Comparison of ENCODE assay signal across 13 mouse cellular contexts in the genomic region with DNA sequence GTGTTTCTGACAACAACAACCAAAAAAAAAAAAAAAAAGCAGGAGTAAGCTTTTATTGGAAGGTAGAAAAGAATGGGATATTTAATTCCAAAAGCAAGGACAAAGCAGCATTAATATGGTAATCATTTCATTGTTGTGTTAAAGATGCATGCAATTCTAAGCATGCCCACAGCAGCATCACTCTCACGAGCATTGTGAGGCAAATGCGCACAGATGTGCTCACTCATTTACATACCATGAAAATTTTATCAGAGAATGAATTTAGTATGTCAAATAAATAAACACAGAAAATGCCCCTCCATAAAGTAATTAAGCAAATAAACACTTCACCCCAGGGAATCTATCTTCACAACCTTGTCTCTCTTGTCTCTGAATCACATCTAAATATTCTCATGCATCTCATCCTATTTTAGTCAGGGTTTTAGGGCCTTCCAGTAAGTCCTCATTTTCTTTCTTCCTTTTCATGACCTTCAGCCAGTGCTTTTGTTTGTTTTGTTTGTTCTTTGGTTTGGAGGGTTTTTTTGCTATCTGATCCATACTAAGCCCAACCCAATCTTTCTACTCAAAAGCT.
DNase-seq lines count a peak whose midpoint lies in the region; ATAC-seq and TF ChIP-seq lines count a peak whose summit lies in the region.
"Had no signal": no experiment of that assay in that cellular context is flagged by ENCODE, and none has a peak within 500 bp of the region (broad histone marks: within the 10 kb centered on the region; RNA-seq: fewer than 3 reads in every experiment).

No protein-coding gene starts in this region.

- no peak for TF ChIP-seq POLR2A in brain, embryonic 14.5 days (IDR thresholded peaks at IDR 0.05; ENCODE audit: borderline replicate concordance, extremely low read depth, insufficient read depth, insufficient read length, poor library complexity, severe bottlenecking)

- no peaks in the 10 kb centered on the region for H3K27me3 ChIP-seq in forebrain, embryonic 13.5 days
- H3K27me3 ChIP-seq in forebrain, embryonic 10.5 days (ENCODE audit: poor library complexity, severe bottlenecking): no peaks in the 10 kb centered on the region
- no peaks in the 10 kb centered on the region for H3K27me3 ChIP-seq in hindbrain, embryonic 16.5 days (replicated peaks; ENCODE audit: control insufficient read depth, insufficient read depth, low read length)
- H3K27me3 ChIP-seq in neural tube, embryonic 12.5 days (replicated peaks): no peaks in the 10 kb centered on the region
- H3K27me3 ChIP-seq: heart, embryonic 15.5 days had no signal

- no peak overlapping the region for H3K4me2 ChIP-seq in forebrain, embryonic 13.5 days
- no peak overlapping the region for H3K4me2 ChIP-seq in hindbrain, embryonic 16.5 days (ENCODE audit: low read length)
- no peak overlapping the region for H3K4me2 ChIP-seq in neural tube, embryonic 12.5 days (replicated peaks)
- H3K4me2 ChIP-seq: heart, embryonic 15.5 days had no signal

- H3K4me1 ChIP-seq in forebrain, embryonic 13.5 days: no peaks in the 10 kb centered on the region; the same call in 1 of the 2 replicates
- H3K4me1 ChIP-seq in forebrain, embryonic 10.5 days: peaks cover 11% of the 10 kb centered on the region
- no peaks in the 10 kb centered on the region for H3K4me1 ChIP-seq in hindbrain, embryonic 16.5 days (ENCODE audit: control insufficient read depth, insufficient read depth, low read depth, low read length)
- H3K4me1 ChIP-seq in neural tube, embryonic 12.5 days: peaks cover 5% of the 10 kb centered on the region; the same call in 1 of the 2 replicates
- H3K4me1 ChIP-seq: heart, embryonic 15.5 days had no signal

- H3K9me3 ChIP-seq in forebrain, embryonic 13.5 days (replicated peaks): no peaks in the 10 kb centered on the region
- H3K9me3 ChIP-seq in forebrain, embryonic 10.5 days: no peaks in the 10 kb centered on the region
- no peaks in the 10 kb centered on the region for H3K9me3 ChIP-seq in hindbrain, embryonic 16.5 days (ENCODE audit: control insufficient read depth, low read length)
- no peaks in the 10 kb centered on the region for H3K9me3 ChIP-seq in neural tube, embryonic 12.5 days
- H3K9me3 ChIP-seq: heart, embryonic 15.5 days had no signal

- no peak overlapping the region for H3K9ac ChIP-seq in forebrain, embryonic 13.5 days
- H3K9ac ChIP-seq in hindbrain, embryonic 16.5 days (ENCODE audit: low read depth, low read length): no peak overlapping the region
- no peak overlapping the region for H3K9ac ChIP-seq in neural tube, embryonic 12.5 days
- H3K9ac ChIP-seq: heart, embryonic 15.5 days had no signal

- TF ChIP-seq CTCF in brain, embryonic 14.5 days (IDR thresholded peaks at IDR 0.05; ENCODE audit: borderline replicate concordance, extremely low read depth, insufficient read depth, insufficient read length): no peak

- DNase-seq in forebrain, embryonic 10.5 days (ENCODE audit: extremely low spot score, low spot score): no peak
- peak; percentile 76 for DNase-seq in brain, embryonic 14.5 days (ENCODE audit: low read depth)
- no peak for DNase-seq in thymus, postnatal 10 days (ENCODE audit: low spot score in 2 of 2)
- DNase-seq in adrenal gland, postnatal 36 days: no peak
- no peak for DNase-seq in ovary, postnatal 14 days (ENCODE audit: low spot score)
- DNase-seq: adrenal gland, adult 8-10 months; cerebellum, adult 9-11 months; kidney, adult 9 months had no signal

- H3K4me3 ChIP-seq in forebrain, embryonic 13.5 days: no peak overlapping the region
- H3K4me3 ChIP-seq in forebrain, embryonic 10.5 days: no peak overlapping the region
- no peak overlapping the region for H3K4me3 ChIP-seq in hindbrain, embryonic 16.5 days (ENCODE audit: low read length)
- no peak overlapping the region for H3K4me3 ChIP-seq in neural tube, embryonic 12.5 days
- H3K4me3 ChIP-seq: heart, embryonic 15.5 days; left cerebral cortex, adult 2 months had no signal

- no peak overlapping the region for H3K27ac ChIP-seq in forebrain, embryonic 13.5 days
- H3K27ac ChIP-seq in forebrain, embryonic 10.5 days: no peak overlapping the region
- H3K27ac ChIP-seq in hindbrain, embryonic 16.5 days (ENCODE audit: low read depth, low read length): no peak overlapping the region
- H3K27ac ChIP-seq in neural tube, embryonic 12.5 days: no peak overlapping the region
- H3K27ac ChIP-seq: heart, embryonic 15.5 days; left cerebral cortex, adult 2 months had no signal

- ATAC-seq in forebrain, embryonic 13.5 days: peak; percentile 91
- ATAC-seq in hindbrain, embryonic 16.5 days: peak; percentile 54; the same call in 1 of the 2 replicates
- ATAC-seq in neural tube, embryonic 12.5 days (ENCODE audit: low FRiP score, low read depth): peak; percentile 79

- 24% methylated on average over 2 of the region's 2 CpGs for WGBS in forebrain, embryonic 13.5 days
- WGBS in forebrain, embryonic 10.5 days: 64% methylated on average over 2 of the region's 2 CpGs
- 25% methylated on average over 2 of the region's 2 CpGs for WGBS in hindbrain, embryonic 16.5 days
- 13% methylated on average over 2 of the region's 2 CpGs for WGBS in neural tube, embryonic 12.5 days

- H3K36me3 ChIP-seq in forebrain, embryonic 13.5 days (ENCODE audit: poor library complexity, severe bottlenecking): no peaks in the 10 kb centered on the region
- H3K36me3 ChIP-seq in forebrain, embryonic 10.5 days (replicated peaks): no peaks in the 10 kb centered on the region
- H3K36me3 ChIP-seq in hindbrain, embryonic 16.5 days (ENCODE audit: control insufficient read depth, insufficient read depth, low read length): no peaks in the 10 kb centered on the region
- H3K36me3 ChIP-seq in neural tube, embryonic 12.5 days: no peaks in the 10 kb centered on the region
- H3K36me3 ChIP-seq: heart, embryonic 15.5 days had no signal
